16 mouse cellular contexts compared by ENCODE assay signal in the genomic region with DNA sequence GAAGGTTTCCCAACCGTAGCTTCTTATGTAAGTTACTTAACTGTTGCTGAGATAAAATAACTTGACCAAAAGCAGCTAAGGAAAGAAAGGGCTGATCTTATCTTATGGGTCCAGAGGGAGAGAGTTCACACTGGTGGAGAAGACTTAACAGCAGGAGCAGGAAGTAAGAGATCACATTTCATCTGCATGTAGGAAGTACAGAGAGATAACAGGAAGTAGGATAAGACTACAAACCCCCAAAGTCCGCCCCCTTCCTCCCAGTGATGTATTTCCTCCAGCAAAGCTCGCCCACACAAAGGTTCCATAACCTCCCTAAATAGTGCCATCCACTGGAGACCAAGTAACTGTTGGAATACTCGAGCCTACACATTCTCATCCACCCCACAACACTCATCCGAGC.
"Had no signal": no experiment of that assay in that cellular context is flagged by ENCODE, and none has a peak within 500 bp of the region (broad histone marks: within the 10 kb centered on the region; RNA-seq: fewer than 3 reads in every experiment).

No protein-coding gene starts in this region.

- H3K4me2 ChIP-seq: kidney, embryonic 15.5 days; liver, embryonic 11.5 days; liver, embryonic 15.5 days; lung, embryonic 15.5 days; midbrain, embryonic 11.5 days; midbrain, embryonic 15.5 days; neural tube, embryonic 12.5 days had no signal

- H3K36me3 ChIP-seq: kidney, embryonic 15.5 days; limb, embryonic 10.5 days; liver, embryonic 15.5 days; lung, embryonic 15.5 days; midbrain, embryonic 15.5 days; neural tube, embryonic 12.5 days had no signal

- H3K4me3 ChIP-seq: kidney, embryonic 15.5 days; limb, embryonic 10.5 days; liver, embryonic 15.5 days; lung, embryonic 15.5 days; megakaryocyte, embryonic 14.5 days; midbrain, embryonic 15.5 days; neural tube, embryonic 12.5 days had no signal

- ATAC-seq: intestine, embryonic 16.5 days; midbrain, embryonic 15.5 days had no signal

- H3K27me3 ChIP-seq: kidney, embryonic 15.5 days; liver, embryonic 15.5 days; lung, embryonic 15.5 days; megakaryocyte, embryonic 14.5 days; midbrain, embryonic 15.5 days; neural tube, embryonic 12.5 days had no signal

- H3K9me3 ChIP-seq: kidney, embryonic 15.5 days; limb, embryonic 10.5 days; liver, embryonic 15.5 days; lung, embryonic 15.5 days; midbrain, embryonic 15.5 days; neural tube, embryonic 12.5 days had no signal

- H3K9ac ChIP-seq: kidney, embryonic 15.5 days; liver, embryonic 15.5 days; lung, embryonic 15.5 days; midbrain, embryonic 15.5 days; neural tube, embryonic 12.5 days had no signal

- H3K4me1 ChIP-seq: kidney, embryonic 15.5 days; limb, embryonic 10.5 days; liver, embryonic 15.5 days; lung, embryonic 15.5 days; megakaryocyte, embryonic 14.5 days; neural tube, embryonic 12.5 days had no signal

- DNase-seq: kidney, adult 2 months; kidney, postnatal 14 days; lung, postnatal 36 days; retina, postnatal 1 day; thymus, postnatal 4 days had no signal

- H3K27ac ChIP-seq: kidney, embryonic 15.5 days; limb, embryonic 10.5 days; liver, embryonic 15.5 days; lung, embryonic 15.5 days; midbrain, embryonic 15.5 days; neural tube, embryonic 12.5 days; stomach, postnatal 0 days had no signal
